Mouse (Mus musculus) CH12.LX (cell line): ENCODE measurements around the gene Asic4. TPM values are rescaled to one million over a fixed set of nuclear protein-coding genes. Genes with fewer than 3 reads are reported as not detected.

Experiments
- DNase-seq: peaks from one replicate; pipeline ENCODE4 v3.0.0-alpha.2; 2013; ENCODE audit errors: extremely low read depth
- H3K27ac ChIP-seq: 2 replicates; pipeline ENCODE4 v1.5.1; 2012; ENCODE audit warnings: low read depth, mild to moderate bottlenecking, control low read depth, moderate library complexity; ENCODE audit not compliant: insufficient read depth
- H3K27me3 ChIP-seq: replicated peaks from 2 replicates; pipeline ENCODE3; 2012; ENCODE audit warnings: inconsistent platforms
- H3K36me3 ChIP-seq, 2 experiments: replicated peaks in 1 of 2; 2 replicates each; pipeline versions ENCODE3 to v1.6.1; 2012; ENCODE audit warnings: inconsistent platforms in 1 of 2, low read length in 1 of 2, mild to moderate bottlenecking in 1 of 2, mixed read lengths in 1 of 2, moderate library complexity in 1 of 2; ENCODE audit not compliant: control insufficient read depth in 1 of 2, insufficient read depth in 1 of 2
- H3K4me1 ChIP-seq, 2 experiments: 2 replicates each; pipeline ENCODE4 v1.6.1; 2012; ENCODE audit warnings: inconsistent platforms in 1 of 2, moderate library complexity in 1 of 2; ENCODE audit not compliant: insufficient read depth in 2 of 2, control insufficient read depth in 1 of 2
- H3K4me2 ChIP-seq: 2 replicates; pipeline ENCODE4 v1.6.1; 2012; ENCODE audit warnings: low read depth, mild to moderate bottlenecking, control low read depth; ENCODE audit not compliant: poor library complexity, insufficient read depth, severe bottlenecking
- H3K4me3 ChIP-seq, 3 experiments: fragments of 150-350 bp in 1 of 3; sonication (generic) in 1 of 3; replicated peaks in 1 of 3; 2 replicates each; pipeline versions ENCODE3 to v1.5.1; 2011 to 2012; ENCODE audit warnings: low read depth in 2 of 3, low read length in 2 of 3, mild to moderate bottlenecking in 2 of 3, moderate library complexity in 2 of 3, control low read depth in 1 of 3, improper control_type of control experiment in 1 of 3, inconsistent platforms in 1 of 3, mixed read lengths in 1 of 3; ENCODE audit not compliant: poor library complexity in 1 of 3
- H3K79me2 ChIP-seq: replicated peaks from 2 replicates; pipeline ENCODE4 v1.6.1; 2012; ENCODE audit warnings: mild to moderate bottlenecking, moderate library complexity; ENCODE audit not compliant: control insufficient read depth, poor library complexity, insufficient read depth, severe bottlenecking; ENCODE audit errors: extremely low read depth
- H3K9ac ChIP-seq: 2 replicates; pipeline ENCODE4 v1.6.1; 2012; ENCODE audit warnings: low read depth, mild to moderate bottlenecking, control low read depth, moderate library complexity; ENCODE audit not compliant: insufficient read depth
- H3K9me3 ChIP-seq: replicated peaks from 2 replicates; pipeline ENCODE3; 2012; ENCODE audit warnings: low read length, inconsistent platforms, mixed read lengths
- CHD1 ChIP-seq: IDR thresholded peaks from 2 replicates; pipeline ENCODE4 v1.6.1; 2012; ENCODE audit warnings: low read depth, low read length, improper control_type of control experiment, inconsistent platforms
- EP300 ChIP-seq: IDR thresholded peaks from 2 replicates; pipeline ENCODE4 v1.6.1; 2011; ENCODE audit warnings: low read length, improper control_type of control experiment
- JUND ChIP-seq: conservative IDR thresholded peaks from 2 replicates; pipeline ENCODE4 v1.6.1; 2011; ENCODE audit warnings: low read depth, low read length, improper control_type of control experiment
- KAT2A ChIP-seq: IDR thresholded peaks from 2 replicates; pipeline ENCODE4 v1.6.1; 2012; ENCODE audit warnings: low read length, improper control_type of control experiment, inconsistent platforms; ENCODE audit not compliant: insufficient replicate concordance
- MAFK ChIP-seq: IDR thresholded peaks from 2 replicates; pipeline ENCODE4 v1.6.1; 2011; ENCODE audit warnings: low read length, improper control_type of control experiment; ENCODE audit not compliant: insufficient replicate concordance
- MEF2A ChIP-seq: IDR thresholded peaks from 2 replicates; pipeline ENCODE4 v1.6.1; 2014; ENCODE audit warnings: low read depth, mild to moderate bottlenecking, inconsistent platforms, low read length, improper control_type of control experiment, borderline replicate concordance
- NRF1 ChIP-seq: IDR thresholded peaks from 2 replicates; pipeline ENCODE4 v1.6.1; 2014; ENCODE audit warnings: low read depth, mild to moderate bottlenecking, inconsistent platforms, low read length, improper control_type of control experiment, moderate library complexity
- PAX5 ChIP-seq: IDR thresholded peaks from 2 replicates; pipeline ENCODE4 v1.6.1; 2012; ENCODE audit warnings: low read length, inconsistent platforms, mixed read lengths
- POLR2A ChIP-seq: IDR thresholded peaks from 2 replicates; pipeline ENCODE4 v1.6.1; 2011; ENCODE audit warnings: low read depth, mild to moderate bottlenecking, improper control_type of control experiment, low read length
- RAD21 ChIP-seq: IDR thresholded peaks from 2 replicates; pipeline ENCODE4 v1.6.1; 2011; ENCODE audit warnings: low read depth, mild to moderate bottlenecking, low read length, improper control_type of control experiment, moderate library complexity
- dilution Hi-C: fragments of 300-500 bp; cut with MboI; formaldehyde crosslinking; loops from 2 replicates; pipeline ENCODE4 v1.14.3; 2020; ENCODE audit warnings: low sequenced_read_pairs; ENCODE audit not compliant: extremely low pct_unique_long_range_greater_than_20kb, extremely low pct_ligation_motif_present
- in situ Hi-C: fragments of 300-500 bp; cut with MboI; formaldehyde crosslinking; loops from 3 replicates; pipeline ENCODE4 v1.14.3; 2019; ENCODE audit warnings: low sequenced_read_pairs, low pct_ligation_motif_present, low pct_unique_long_range_greater_than_20kb, mixed read lengths
- polyA plus RNA-seq: library from polyadenylated mRNA; unstranded; fragments of >175 nt; gene quantifications from 2 replicates; pipeline ENCODE4 v1.2.1, GENCODE M21; 2012; ENCODE audit warnings: low read depth; ENCODE audit not compliant: insufficient read length
- total RNA-seq, 2 experiments: library from RNA; depleted of rRNA; stranded (reverse); fragments of 300-350 nt in 1 of 2; fragments of >200 nt in 1 of 2; gene quantifications; 2 replicates each; pipeline ENCODE4 v1.2.3; 2012 to 2014

Gene Asic4
- total and polyA plus RNA-seq, 3 experiments, result not detected

DNA sequence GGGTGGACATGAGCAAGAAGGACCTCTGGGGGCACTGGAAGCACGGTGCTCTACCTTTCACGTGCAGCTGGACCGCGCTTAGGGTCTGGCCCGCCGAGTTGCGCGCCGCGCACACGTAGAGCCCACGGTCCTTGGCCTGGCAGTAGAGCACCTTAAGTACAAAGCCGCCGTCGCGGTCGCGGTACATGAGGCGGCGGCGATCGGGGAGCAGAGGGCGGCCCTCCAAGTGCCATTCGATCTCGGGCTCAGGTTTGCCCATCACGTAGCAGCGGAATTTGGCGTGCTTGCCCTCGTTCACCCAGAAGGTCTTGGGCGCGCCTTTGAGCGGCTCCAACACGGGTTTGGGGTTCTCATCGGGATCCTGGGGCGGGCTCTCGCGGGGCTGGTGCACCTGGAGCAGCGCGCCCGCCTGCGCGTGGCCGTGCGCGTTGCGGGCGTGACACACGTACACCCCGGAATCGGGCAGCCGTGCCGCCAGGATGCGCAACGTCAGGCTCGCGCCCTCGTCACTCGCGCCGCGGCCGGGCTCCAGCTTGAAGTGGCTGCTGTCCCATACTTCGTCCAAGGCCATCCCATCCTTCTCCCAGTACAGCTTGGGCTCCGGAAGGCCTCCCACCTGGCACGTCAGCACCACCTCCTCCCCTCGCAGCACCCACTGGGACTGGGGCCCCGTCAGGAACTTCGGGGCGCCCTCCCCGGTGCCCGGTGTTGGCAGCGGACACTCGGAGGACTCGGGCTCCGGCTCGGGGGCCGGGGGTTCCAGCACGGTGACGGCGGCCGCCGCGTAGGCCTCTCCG, 55.1 kb downstream of the Asic4 start:
- H3K9ac ChIP-seq, result no peak overlapping the region
- H3K4me1 ChIP-seq, result no peaks in the 10 kb centered on the region
- no peak overlapping the region for H3K27ac ChIP-seq
- in situ Hi-C loops, result no loop called here
- no peaks in the 10 kb centered on the region for H3K79me2 ChIP-seq
- peaks cover 13% of the 10 kb centered on the region for H3K9me3 ChIP-seq
- dilution Hi-C loops, result no loop called here
- no peak overlapping the region for H3K4me2 ChIP-seq
- H3K27me3 ChIP-seq, result peaks cover 24% of the 10 kb centered on the region
- no peak overlapping the region for H3K4me3 ChIP-seq
- no peaks in the 10 kb centered on the region for H3K36me3 ChIP-seq
- DNase-seq, result no peak
- TF ChIP-seq KAT2A, result no peak
- TF ChIP-seq, all 38 proteins: peak for 0

DNA sequence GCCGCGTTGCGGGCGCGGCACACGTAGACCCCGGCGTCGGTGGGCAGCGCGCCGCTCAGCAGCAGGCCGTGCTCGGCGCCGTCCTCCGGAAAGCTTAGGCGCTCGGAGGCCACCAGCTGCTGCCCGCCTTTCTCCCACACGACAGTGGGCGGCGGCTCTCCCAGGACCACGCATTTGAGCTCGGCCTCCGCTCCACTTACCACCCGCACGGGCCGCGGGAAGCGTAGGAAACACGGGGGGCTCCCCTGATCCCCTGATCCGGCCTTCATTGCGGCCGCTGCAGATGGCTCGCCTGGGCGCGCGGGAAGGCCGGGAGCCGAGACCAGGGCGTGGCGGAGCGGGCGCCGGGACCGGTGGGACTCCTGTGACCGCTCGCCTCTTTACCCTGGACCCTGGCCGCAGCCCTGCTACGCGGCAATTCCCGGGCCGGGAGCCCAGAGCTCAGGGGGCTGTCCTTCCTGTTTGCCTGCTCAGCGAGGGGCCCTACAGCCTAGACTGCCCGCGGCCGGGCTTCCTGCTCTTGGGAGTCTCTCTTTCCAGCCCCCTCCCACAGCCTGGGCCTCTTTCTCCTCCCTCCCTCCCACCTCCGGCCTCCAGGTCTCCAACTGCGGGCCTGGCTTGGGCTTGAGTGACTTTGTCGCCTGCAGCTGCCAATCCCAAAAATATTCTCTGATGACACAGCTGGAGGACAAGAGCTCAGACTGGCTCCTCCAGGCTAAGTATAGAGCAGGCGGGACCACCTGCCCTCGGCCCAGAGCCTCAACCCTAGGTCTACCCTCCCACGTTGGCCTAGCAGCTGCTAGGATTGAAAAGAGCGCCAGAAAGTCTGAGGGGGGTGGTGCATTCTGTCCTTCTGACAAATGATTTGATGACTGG, 56.0 kb downstream of the Asic4 start, which contains the start of gene Obsl1:
Gene Obsl1, minus strand, starts transcription at position 497 of the 876 bp plus-strand sequence.
- no peak within 1 kb of the TSS for H3K4me2 ChIP-seq
- TF ChIP-seq CHD1, result no peak
- TF ChIP-seq MEF2A, result no peak
- TF ChIP-seq NRF1, result no peak
- no peak for TF ChIP-seq JUND
- TF ChIP-seq, all 38 proteins: peak for 0
- no peaks in the 10 kb centered on the region for H3K4me1 ChIP-seq
- H3K9me3 ChIP-seq, result peaks cover 13% of the 10 kb centered on the region
- dilution Hi-C loops, result no loop called here
- no peaks in the 10 kb centered on the region for H3K79me2 ChIP-seq
- no peaks in the 10 kb centered on the region for H3K36me3 ChIP-seq
- no peak within 1 kb of the TSS for H3K4me3 ChIP-seq
- no peak for DNase-seq
- in situ Hi-C loops, result no loop called here
- H3K27ac ChIP-seq, result no peak within 1 kb of the TSS
- no peak within 1 kb of the TSS for H3K9ac ChIP-seq
- H3K27me3 ChIP-seq, result peaks cover 22% of the 10 kb centered on the region

GRCm38 (mm10) chr1:75507006-75507405, 56.8 kb downstream of the Asic4 start, which contains the start of gene Inha:
Gene Inha, plus strand, starts transcription at chr1:75507077.
- no peak within 1 kb of the TSS for H3K4me3 ChIP-seq
- no peak within 1 kb of the TSS for H3K9ac ChIP-seq
- H3K4me1 ChIP-seq, result no peaks in the 10 kb centered on the region
- peaks cover 13% of the 10 kb centered on the region for H3K9me3 ChIP-seq
- in situ Hi-C loops (no loop called here), dilution Hi-C loops (no loop called here)
- no peak within 1 kb of the TSS for H3K27ac ChIP-seq
- H3K36me3 ChIP-seq, result no peaks in the 10 kb centered on the region
- H3K79me2 ChIP-seq, result no peaks in the 10 kb centered on the region
- peaks cover 20% of the 10 kb centered on the region for H3K27me3 ChIP-seq
- DNase-seq, result no peak
- no peak within 1 kb of the TSS for H3K4me2 ChIP-seq
- TF ChIP-seq RAD21, result no peak
- TF ChIP-seq POLR2A, result no peak
- no peak for TF ChIP-seq MAFK
- no peak for TF ChIP-seq EP300
- TF ChIP-seq PAX5, result no peak
- no peak for TF ChIP-seq KAT2A
- no peak for TF ChIP-seq CHD1
- TF ChIP-seq, all 38 proteins: peak for 0
